Comparison of ENCODE assay signal across 8 mouse cellular contexts in the genomic region with DNA sequence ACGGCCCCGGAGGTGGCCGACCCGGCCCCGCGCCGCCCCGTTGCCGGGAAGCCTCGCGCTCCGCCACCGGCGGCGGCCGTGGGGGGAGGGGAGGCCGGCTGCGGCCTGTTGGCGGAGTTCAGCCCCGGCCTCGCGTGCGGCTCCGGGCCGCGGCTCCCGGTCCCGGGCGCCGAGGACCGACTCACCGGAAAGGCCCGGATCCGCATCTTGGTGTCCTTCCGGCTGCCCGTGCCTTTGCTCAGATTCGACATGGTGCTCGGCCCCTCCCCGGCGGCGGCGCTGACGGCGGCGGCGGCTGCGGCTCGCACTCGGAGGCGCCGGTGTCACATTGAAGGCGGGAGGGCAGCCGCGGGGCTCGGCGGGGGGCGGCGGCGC. TPM values are rescaled to one million over a fixed set of nuclear protein-coding genes. Genes with fewer than 3 reads are reported as not detected.
DNase-seq lines count a peak whose midpoint lies in the region; ATAC-seq lines count a peak whose summit lies in the region.

No protein-coding gene starts in this region.

- intact Hi-C loops in left cerebral cortex, postnatal 4 days (cut with DNase I), result no loop called here

- WGBS in forebrain, embryonic 15.5 days, result under 1% methylated on average over 38 of the region's 59 CpGs

- peak overlapping the region; percentile 98 for H3K27ac ChIP-seq in forebrain, embryonic 15.5 days (replicated peaks)

- peak overlapping the region; percentile 55 for H3K4me2 ChIP-seq in forebrain, embryonic 15.5 days (replicated peaks)

- no peaks in the 10 kb centered on the region for H3K9me3 ChIP-seq in forebrain, embryonic 15.5 days

- no peaks in the 10 kb centered on the region for H3K27me3 ChIP-seq in forebrain, embryonic 15.5 days

- no peaks in the 10 kb centered on the region for H3K36me3 ChIP-seq in forebrain, embryonic 15.5 days

- DNase-seq in NIH3T3 (ENCODE audit: low read depth), result peak; percentile 78
- peak; percentile 79 for DNase-seq in cerebellum, adult 11 months
- peak; percentile 82 for DNase-seq in induced T-regulatory cell, adult 2 months (ENCODE audit: low read depth)
- DNase-seq in left cerebral cortex, postnatal 4 days, result peak; percentile 66
- peak; percentile 55 for DNase-seq in mesoderm, embryonic 11.5 days (ENCODE audit: low read depth, low spot score)
- peak; percentile 47 to 57 for DNase-seq in right cerebral cortex, postnatal 36 days (ENCODE audit: low spot score in 2 of 2)
- peak; percentile 65 to 67 for DNase-seq in urinary bladder, postnatal 4 days (ENCODE audit: low spot score in 2 of 2)

- peak; percentile 14 for ATAC-seq in forebrain, embryonic 15.5 days (replicated peaks)

- peaks cover 39% of the 10 kb centered on the region for H3K4me1 ChIP-seq in forebrain, embryonic 15.5 days

- H3K9ac ChIP-seq in forebrain, embryonic 15.5 days (replicated peaks), result peak overlapping the region; percentile 96

- peak overlapping the region; percentile 97 for H3K4me3 ChIP-seq in forebrain, embryonic 15.5 days

RNA-seq across cellular contexts. Expression of a gene that starts 0.2 kb away (rescaled TPM):
- polyA plus RNA-seq in forebrain, embryonic 15.5 days (2015; fragmentation: Nextera tagmentation; extraction: Ambion mirVana), result 34.3 and 35.2 TPM in 2 replicates
- total RNA-seq in left cerebral cortex, postnatal 4 days (2021), result 100 to 1,000 TPM; 139 to 153 TPM

Comparison
In these comparisons a context has a peak if more than half of its experiments do, and no peak if none do; other contexts are left out.
1. Peak in every context shown above with its lines: DNase-seq, ATAC-seq, H3K4me3 ChIP-seq and H3K27ac ChIP-seq.